In the genomic region with DNA sequence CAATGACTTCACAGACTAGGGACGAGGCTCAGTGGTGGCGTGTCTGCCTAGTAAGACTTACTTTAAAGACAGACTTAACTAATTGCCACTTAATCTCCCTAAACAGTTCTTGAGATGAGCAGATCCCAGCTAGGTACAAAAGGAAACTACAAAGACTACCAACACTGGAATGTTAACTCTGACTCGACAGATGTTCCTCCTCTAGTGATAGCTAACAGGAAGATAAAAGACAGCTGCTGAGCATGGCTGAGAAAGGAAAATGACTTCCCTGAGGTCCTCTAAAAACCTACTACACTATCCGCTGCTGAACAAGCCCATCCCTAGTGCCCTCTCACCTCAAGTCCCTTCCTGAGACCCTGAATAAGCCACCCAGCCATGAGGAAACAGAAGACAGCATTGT, we compare ENCODE assay signal across 1 mouse cellular context.
A peak's percentile ranks its signal among the peaks of the same experiment; 100 is the strongest.
TF ChIP-seq lines count a peak whose summit lies in the region.

No protein-coding gene starts in this region.

TF ChIP-seq in MEL, 35 proteins besides CTCF, POLR2A, EP300 and RAD21 (continued from another document):
- TF ChIP-seq TCF12 (IDR thresholded peaks at IDR 0.05; ENCODE audit: low read depth, low read length) (peak; percentile 30; the same call in 1 of the 2 replicates), GATA1 (IDR thresholded peaks at IDR 0.05; ENCODE audit: low read depth, low read length) (peak; percentile 35; the same call in 1 of the 2 replicates), RCOR1 (IDR thresholded peaks at IDR 0.05; ENCODE audit: low read depth, low read length) (no peak), TAL1 (IDR thresholded peaks at IDR 0.05; ENCODE audit: low read length) (peak; percentile 53), NELFE (IDR thresholded peaks at IDR 0.05; ENCODE audit: low read depth, low read length) (no peak), POLR2AphosphoS5 (IDR thresholded peaks at IDR 0.05; ENCODE audit: borderline replicate concordance, low read depth, low read length) (no peak)
